Mouse (Mus musculus): Measurements from ENCODE around the gene Asxl1.

Asxl1 gene

GRCm38 (mm10) chr2:153345454-153346220, at the start of gene Asxl1:
Gene Asxl1, plus strand, starts transcription at chr2:153345829.
- under 1% methylated on average over 78 of the region's 79 CpGs for WGBS

- WGBS: 67% methylated on average over 4 of the region's 4 CpGs
Observed at GRCm38 (mm10) chr2:153297771-153298170, 47.9 kb upstream of the Asxl1 start.

- WGBS: 77% methylated on average over 4 of the region's 4 CpGs
Observed at GRCm38 (mm10) chr2:153298460-153298859, 47.2 kb upstream of the Asxl1 start.

DNA sequence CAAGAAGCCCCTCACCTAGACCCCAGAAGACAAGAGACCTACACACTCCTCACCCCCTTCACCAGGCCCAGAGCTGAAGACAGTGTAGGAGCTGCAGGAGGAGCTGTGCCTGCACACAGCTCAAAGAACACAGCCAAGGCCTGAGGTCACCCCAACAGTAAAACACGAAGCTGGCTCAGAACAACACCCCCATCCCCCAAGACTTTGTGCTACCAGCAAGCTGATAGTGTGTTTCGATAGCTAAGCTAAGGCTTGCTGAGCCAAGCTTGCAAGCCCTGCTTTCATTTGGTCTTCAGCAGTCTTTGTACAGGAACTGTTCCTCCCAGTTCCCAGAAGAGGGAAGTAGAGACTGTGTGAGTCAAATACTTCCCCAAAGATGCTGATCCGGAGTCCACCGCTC, 46.8 kb upstream of the Asxl1 start:
- whole genome bisulfite sequencing: 37% methylated on average over 4 of the region's 4 CpGs

GRCm38 (mm10) chr2:153301123-153301522, 44.5 kb upstream of the Asxl1 start:
- 64% methylated on average over 5 of the region's 5 CpGs for WGBS

DNA sequence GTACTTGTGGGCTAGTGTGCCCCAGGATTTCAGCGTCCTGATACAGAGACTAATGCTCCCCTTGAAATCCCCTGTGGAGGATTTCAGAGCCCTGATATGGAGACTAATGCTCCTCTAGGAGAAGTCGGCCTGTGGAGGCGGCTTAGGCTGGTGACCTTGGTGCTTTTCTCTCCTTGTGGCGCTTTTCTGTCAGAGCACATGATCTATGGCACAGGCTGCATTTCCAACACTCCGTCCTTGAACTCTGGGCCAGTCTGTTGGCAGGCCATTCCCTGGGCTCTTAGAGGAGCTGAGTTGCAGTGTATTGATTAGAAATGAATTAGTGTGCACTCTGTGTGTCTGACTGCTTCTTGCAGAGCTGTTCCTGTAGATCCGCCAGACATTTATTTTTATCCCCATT, 40.4 kb upstream of the Asxl1 start:
- 73% methylated on average over 6 of the region's 6 CpGs for WGBS

DNA sequence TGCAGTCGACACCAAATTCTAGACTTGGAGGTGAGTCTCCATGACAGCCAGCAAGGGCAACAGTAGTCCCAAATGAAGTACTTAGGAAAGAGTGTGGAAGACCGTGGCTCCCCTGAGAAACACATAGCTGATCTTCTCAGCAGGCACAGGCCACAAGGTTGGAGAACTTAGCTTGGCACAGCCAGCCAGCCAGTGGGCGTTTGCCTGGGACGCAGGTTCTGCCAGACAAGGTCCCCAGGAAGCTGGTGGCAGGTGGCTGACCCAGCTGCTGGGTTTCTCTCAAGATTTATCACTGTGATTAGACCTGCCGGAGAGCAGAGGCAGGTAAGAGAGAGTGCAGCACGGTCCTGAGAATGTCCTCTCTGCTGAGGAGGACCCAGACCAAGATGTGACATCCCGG, 37.0 kb upstream of the Asxl1 start:
- WGBS: 65% methylated on average over 7 of the region's 7 CpGs

DNA sequence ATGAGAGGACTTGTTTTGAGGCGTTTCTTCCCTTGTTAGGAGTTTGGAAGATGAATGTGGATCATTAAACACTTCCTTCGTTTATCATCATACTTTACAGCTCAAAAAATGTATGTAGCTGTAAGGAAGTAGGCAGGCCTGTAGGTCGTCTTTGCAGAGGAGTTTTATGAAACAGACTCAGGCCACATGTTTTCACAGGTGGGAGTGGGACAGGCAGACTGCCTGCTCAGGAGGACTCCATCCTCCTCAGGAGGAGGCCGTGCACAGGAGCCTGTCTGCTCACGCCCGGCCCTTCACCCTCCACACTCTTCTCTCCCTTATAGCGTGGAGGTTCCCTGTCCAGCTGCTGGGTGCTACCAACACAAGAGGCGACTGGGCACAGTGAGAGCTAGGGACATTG, 36.5 kb upstream of the Asxl1 start:
- 44% methylated on average over 8 of the region's 8 CpGs for WGBS

GRCm38 (mm10) chr2:153310228-153310627, 35.4 kb upstream of the Asxl1 start:
- 68% methylated on average over 6 of the region's 6 CpGs for WGBS

GRCm38 (mm10) chr2:153312884-153313283, 32.7 kb upstream of the Asxl1 start:
- WGBS: 84% methylated on average over 9 of the region's 9 CpGs

DNA sequence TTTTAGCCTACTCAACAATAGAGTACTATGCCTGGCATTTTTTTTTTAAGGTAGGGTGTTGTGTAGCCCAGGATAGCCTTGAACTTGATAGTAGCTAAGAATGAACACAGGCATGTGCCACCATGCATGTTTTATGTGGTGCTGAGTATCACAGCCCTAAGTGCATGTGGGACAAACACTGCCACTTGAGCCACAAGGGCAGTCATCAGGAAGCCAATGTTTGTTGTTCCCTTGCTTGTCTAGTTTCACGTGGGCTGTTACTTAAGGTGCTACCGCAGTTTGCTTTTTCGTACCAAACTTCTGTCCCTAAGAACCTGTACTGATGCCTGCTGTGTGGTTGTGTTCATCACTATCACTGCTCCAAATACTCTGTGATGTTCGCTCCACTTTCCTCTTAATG, 27.2 kb upstream of the Asxl1 start:
- WGBS: 87% methylated on average over 4 of the region's 4 CpGs

- 74% methylated on average over 8 of the region's 8 CpGs for WGBS
Observed at GRCm38 (mm10) chr2:153319036-153319643, 26.5 kb upstream of the Asxl1 start.

- 58% methylated on average over 9 of the region's 9 CpGs for WGBS
Observed at GRCm38 (mm10) chr2:153325706-153326376, 19.8 kb upstream of the Asxl1 start.

- 59% methylated on average over 5 of the region's 5 CpGs for WGBS
Observed at GRCm38 (mm10) chr2:153332271-153332670, 13.4 kb upstream of the Asxl1 start.

- 83% methylated on average over 3 of the region's 3 CpGs for WGBS
Observed at GRCm38 (mm10) chr2:153332981-153333380, 12.6 kb upstream of the Asxl1 start.

GRCm38 (mm10) chr2:153333822-153334232, 11.8 kb upstream of the Asxl1 start:
- 86% methylated on average over 6 of the region's 6 CpGs for WGBS

DNA sequence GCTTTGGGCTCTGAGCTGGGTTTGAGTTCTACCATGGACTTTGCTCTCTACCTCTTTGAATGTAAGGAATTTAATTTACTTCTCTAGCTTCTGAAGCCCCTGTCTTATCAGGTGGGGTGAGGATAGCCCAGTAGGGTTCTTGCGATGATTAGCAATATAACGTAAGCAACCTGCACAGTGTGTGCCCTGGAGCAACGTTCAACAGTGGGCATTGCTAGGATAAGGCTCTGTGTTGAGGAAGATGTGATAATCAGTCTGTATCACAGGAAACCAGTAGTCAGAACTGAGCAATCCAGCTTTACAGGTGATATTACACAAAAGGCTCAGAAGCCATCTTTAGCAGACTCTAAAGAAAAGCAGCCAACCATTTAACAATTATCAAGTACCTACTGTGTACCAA, 11.3 kb upstream of the Asxl1 start:
- 83% methylated on average over 3 of the region's 3 CpGs for WGBS

GRCm38 (mm10) chr2:153336117-153336516, 9.5 kb upstream of the Asxl1 start:
- WGBS: 84% methylated on average over 2 of the region's 2 CpGs

DNA sequence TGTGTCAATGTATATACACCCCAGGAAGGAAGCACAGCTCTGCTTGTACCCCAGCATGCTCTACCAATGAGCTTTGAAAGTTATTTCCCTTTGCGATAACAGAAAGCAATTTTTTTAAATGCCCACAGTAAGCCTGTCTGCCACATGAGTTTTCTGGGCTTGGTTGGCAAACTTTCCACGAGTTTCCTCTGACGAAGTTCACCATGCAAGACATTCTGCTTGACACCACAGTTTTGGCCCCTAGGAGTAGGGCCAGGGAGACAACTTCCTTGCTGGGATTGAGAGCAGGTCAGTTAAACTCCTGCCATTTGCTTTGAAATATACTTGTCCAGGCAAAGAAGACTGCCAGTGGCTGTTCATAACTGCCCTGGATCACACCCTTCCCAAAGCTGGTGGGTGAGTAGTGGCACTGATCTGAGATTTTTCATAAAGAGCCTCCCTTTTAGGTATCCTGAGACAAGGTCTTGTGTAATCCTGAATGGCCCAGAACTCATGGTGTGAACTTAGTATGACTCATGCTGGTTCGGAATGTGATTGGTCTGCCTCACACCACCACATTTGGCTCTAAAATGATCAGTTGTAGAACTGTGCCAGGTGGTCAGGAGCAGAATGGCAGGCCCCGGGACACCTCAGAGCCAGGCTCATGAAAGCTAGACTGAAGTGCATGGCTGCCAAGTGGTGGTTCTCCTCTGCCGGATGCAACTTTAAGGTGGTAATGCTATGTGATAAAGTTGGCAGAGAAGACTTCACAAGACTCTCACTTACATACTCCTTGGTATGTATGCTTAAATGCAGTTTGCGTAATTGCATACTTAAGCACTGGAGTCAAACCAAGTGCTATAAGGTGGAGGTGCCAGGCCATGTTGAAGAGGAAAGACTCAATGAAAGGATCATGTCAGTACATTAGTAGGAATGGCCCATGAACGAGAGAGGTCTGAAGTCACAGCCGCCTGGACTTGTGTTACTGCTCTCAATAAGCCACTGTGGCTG, 7.0 kb upstream of the Asxl1 start:
- 77% methylated on average over 9 of the region's 9 CpGs for WGBS

GRCm38 (mm10) chr2:153342166-153342565, 3.5 kb upstream of the Asxl1 start:
- 85% methylated on average over 6 of the region's 6 CpGs for WGBS

GRCm38 (mm10) chr2:153342602-153343001, 3.0 kb upstream of the Asxl1 start:
- 66% methylated on average over 3 of the region's 3 CpGs for WGBS

GRCm38 (mm10) chr2:153345071-153345453, 567 bp upstream of the Asxl1 start:
- WGBS: 3% methylated on average over 11 of the region's 11 CpGs

Measured in cerebral cortex, adult 2 months (tissue).